Mouse (Mus musculus) left cerebral cortex, postnatal 36 days (tissue): ENCODE results near the gene Slit3. TPM values are rescaled to one million over a fixed set of nuclear protein-coding genes. Genes with fewer than 3 reads are reported as not detected.
A peak's percentile ranks its signal among the peaks of the same experiment; 100 is the strongest.

Source experiments
- DNase-seq, 2 experiments: peaks; one replicate each; pipeline ENCODE4 v3.0.0; 2021 to 2022; ENCODE audit warnings: low spot score in 2 of 2, mixed read lengths in 1 of 2
- intact Hi-C: fragments of 180-260 bp; cut with DNase I; formaldehyde crosslinking; loops from one replicate; pipeline ENCODE4 v1.15.1; 2025
- total RNA-seq, 2 experiments: library from RNA; stranded (reverse); gene quantifications; 2 replicates each; pipeline ENCODE4 v1.2.3; 2021

The Slit3 gene
- total RNA-seq, 2 experiments from 2014 or later = 43.7 to 71.5 TPM

- DNase-seq = peak; percentile 24 to 27
- intact Hi-C loops = no loop called here
Observed at GRCm38 (mm10) chr11:35527816-35528462, 406.9 kb downstream of the Slit3 start.

- intact Hi-C loops = no loop called here
- DNase-seq = no peak
Observed at GRCm38 (mm10) chr11:35535027-35535426, 414.0 kb downstream of the Slit3 start.

- peak; percentile 11 to 17 for DNase-seq
- intact Hi-C loops = no loop called here
Observed at GRCm38 (mm10) chr11:35537128-35538088, 416.4 kb downstream of the Slit3 start.

GRCm38 (mm10) chr11:35542731-35543130 is 421.7 kb downstream of the Slit3 start:
- intact Hi-C loops = no loop called here

GRCm38 (mm10) chr11:35544112-35545064 is 423.4 kb downstream of the Slit3 start:
- peak; percentile 22 to 31 for DNase-seq
- intact Hi-C loops = no loop called here

More at GRCm38 (mm10) chr11:35542731-35543130, 421.7 kb downstream of the Slit3 start:
- no peak for DNase-seq

- intact Hi-C loops = no loop called here
Observed at GRCm38 (mm10) chr11:35546081-35546822, 425.2 kb downstream of the Slit3 start.

GRCm38 (mm10) chr11:35550036-35550435 is 429.0 kb downstream of the Slit3 start:
- intact Hi-C loops = no loop called here
- DNase-seq = no peak

More at GRCm38 (mm10) chr11:35546081-35546822, 425.2 kb downstream of the Slit3 start:
- no peak for DNase-seq

- intact Hi-C loops = no loop called here
- no peak for DNase-seq
Observed at GRCm38 (mm10) chr11:35556192-35556591, 435.2 kb downstream of the Slit3 start.

- no peak for DNase-seq
- intact Hi-C loops = no loop called here
Observed at GRCm38 (mm10) chr11:35557476-35557875, 436.5 kb downstream of the Slit3 start.

GRCm38 (mm10) chr11:35558311-35558710 is 437.3 kb downstream of the Slit3 start:
- intact Hi-C loops = no loop called here
- no peak for DNase-seq

GRCm38 (mm10) chr11:35559386-35559785 is 438.4 kb downstream of the Slit3 start:
- intact Hi-C loops = no loop called here
- no peak for DNase-seq

- intact Hi-C loops = no loop called here
- DNase-seq = no peak
Observed at GRCm38 (mm10) chr11:35561760-35562159, 440.7 kb downstream of the Slit3 start.

GRCm38 (mm10) chr11:35565322-35565721 is 444.3 kb downstream of the Slit3 start:
- intact Hi-C loops = no loop called here
- DNase-seq = no peak

- intact Hi-C loops = no loop called here
Observed at GRCm38 (mm10) chr11:35566686-35567085, 445.7 kb downstream of the Slit3 start.

GRCm38 (mm10) chr11:35569126-35569916 is 448.3 kb downstream of the Slit3 start:
- no peak for DNase-seq
- intact Hi-C loops = no loop called here

More at GRCm38 (mm10) chr11:35566686-35567085, 445.7 kb downstream of the Slit3 start:
- no peak for DNase-seq

GRCm38 (mm10) chr11:35569957-35570356 is 448.9 kb downstream of the Slit3 start:
- peak in 1 of 2 experiments; percentile 15 for DNase-seq
- intact Hi-C loops = no loop called here

- intact Hi-C loops = no loop called here
- DNase-seq = no peak
Observed at GRCm38 (mm10) chr11:35571910-35572309, 450.9 kb downstream of the Slit3 start.

- intact Hi-C loops = no loop called here
- DNase-seq = no peak
Observed at GRCm38 (mm10) chr11:35578796-35579195, 457.8 kb downstream of the Slit3 start.
